Comparison of ENCODE assay signal across 8 mouse cellular contexts in the genomic region with DNA sequence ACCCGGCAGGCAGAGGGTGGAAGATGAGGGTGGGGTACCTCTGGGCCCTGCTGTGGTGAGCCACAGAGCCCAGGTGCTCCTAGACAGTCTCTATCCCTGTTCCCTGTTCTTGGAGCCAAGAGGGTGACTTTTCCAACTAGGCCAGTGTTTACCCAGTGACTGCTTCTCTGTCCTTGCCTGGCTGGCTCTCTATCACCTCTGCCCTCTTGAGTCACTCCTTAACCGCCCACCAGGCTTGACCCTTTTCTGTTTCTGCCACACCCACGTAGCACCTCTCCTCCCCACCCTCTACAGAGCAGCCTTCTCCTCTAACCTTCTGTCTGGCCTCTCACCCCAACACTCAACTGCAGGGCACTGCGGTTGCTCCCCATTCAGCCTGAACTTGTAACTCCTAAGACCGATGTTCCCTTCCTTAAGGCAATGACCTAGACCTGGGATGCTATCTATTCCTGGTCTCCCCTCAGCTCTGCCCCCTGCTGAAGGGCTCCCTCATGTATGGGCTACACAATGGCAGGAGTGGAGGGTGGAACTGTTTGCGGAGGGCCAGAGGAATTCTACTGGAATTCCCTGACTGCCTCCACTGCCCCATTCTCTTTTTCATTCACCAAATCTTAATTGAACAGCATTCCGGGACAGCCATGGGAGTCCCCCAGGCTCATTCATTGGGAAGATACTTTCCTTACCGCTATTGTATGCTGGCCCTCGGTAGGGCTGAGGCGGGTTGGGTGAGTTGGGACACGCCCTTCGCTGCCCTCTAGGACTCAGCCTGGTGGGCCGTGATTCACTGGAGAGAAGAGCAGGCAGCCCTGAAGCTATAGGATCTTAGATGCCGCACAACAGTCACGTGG. TPM values are rescaled to one million over a fixed set of nuclear protein-coding genes. Genes with fewer than 3 reads are reported as not detected.
DNase-seq lines count a peak whose midpoint lies in the region; ATAC-seq and TF ChIP-seq lines count a peak whose summit lies in the region.

No protein-coding gene starts in this region.

- peak; percentile 7; the same call in 1 of the 2 replicates for TF ChIP-seq CTCF in gastrocnemius, adult 2 months (IDR thresholded peaks at IDR 0.05)
- 0 out of 2 replicates have a peak, but pooled peaks have one; percentile 13 for TF ChIP-seq CTCF in heart, postnatal 0 days (IDR thresholded peaks at IDR 0.05; ENCODE audit: low read depth)

- H3K9me3 ChIP-seq in heart, postnatal 0 days (replicated peaks; ENCODE audit: control insufficient read depth, low read length): no peaks in the 10 kb centered on the region
- no peaks in the 10 kb centered on the region for H3K9me3 ChIP-seq in liver, embryonic 16.5 days (replicated peaks; ENCODE audit: control insufficient read depth, low read length)

- peak overlapping the region; percentile 89 for H3K9ac ChIP-seq in heart, postnatal 0 days (replicated peaks; ENCODE audit: low read depth, low read length)
- H3K9ac ChIP-seq in liver, embryonic 16.5 days (ENCODE audit: low read depth, low read length): no peak overlapping the region

- ATAC-seq in heart, postnatal 0 days (ENCODE audit: insufficient read depth, low read depth): no peak
- no peak for ATAC-seq in liver, embryonic 16.5 days (ENCODE audit: low read depth)
- ATAC-seq in activated CD4-positive, CD25-positive, alpha-beta regulatory T cell, adult 4 months: no peak

- peak overlapping the region; percentile 90 for H3K4me3 ChIP-seq in gastrocnemius, adult 2 months
- peak overlapping the region; percentile 79 for H3K4me3 ChIP-seq in heart, postnatal 0 days (ENCODE audit: low read depth, low read length)
- peak overlapping the region; percentile 62 for H3K4me3 ChIP-seq in liver, embryonic 16.5 days (ENCODE audit: low read depth, low read length)

- peak overlapping the region; percentile 96 for H3K27ac ChIP-seq in gastrocnemius, adult 2 months
- peak overlapping the region; percentile 91 for H3K27ac ChIP-seq in heart, postnatal 0 days (ENCODE audit: low read depth)
- no peak overlapping the region for H3K27ac ChIP-seq in liver, embryonic 16.5 days (ENCODE audit: low read length)

- 19% methylated on average over 15 of the region's 15 CpGs for WGBS in heart, postnatal 0 days
- 47% methylated on average over 15 of the region's 15 CpGs for WGBS in liver, embryonic 16.5 days (ENCODE audit: insufficient replicate concordance)

- no peak for DNase-seq in gastrocnemius, adult 2 months
- no peak for DNase-seq in gastrocnemius, postnatal 10 days
- DNase-seq in ES-CJ7 (ENCODE audit: low read depth, low spot score): peak; percentile 90
- DNase-seq in heart, postnatal 0 days (ENCODE audit: low spot score): no peak
- no peak for DNase-seq in thymus, postnatal 0 days (ENCODE audit: low spot score)
- DNase-seq in frontal cortex, postnatal 36 days (ENCODE audit: low spot score in 2 of 2): no peak

- H3K4me2 ChIP-seq in heart, postnatal 0 days (ENCODE audit: low read depth, low read length): peak overlapping the region; percentile 88
- peak overlapping the region; percentile 84 for H3K4me2 ChIP-seq in liver, embryonic 16.5 days (ENCODE audit: low read depth, low read length)

- peaks cover 66% of the 10 kb centered on the region for H3K4me1 ChIP-seq in heart, postnatal 0 days (ENCODE audit: control insufficient read depth, insufficient read depth)
- peaks cover 6% of the 10 kb centered on the region; the same call in 1 of the 2 replicates for H3K4me1 ChIP-seq in liver, embryonic 16.5 days (ENCODE audit: control insufficient read depth, low read depth, low read length)

- H3K36me3 ChIP-seq in heart, postnatal 0 days (replicated peaks; ENCODE audit: control insufficient read depth, insufficient read depth, low read length): no peaks in the 10 kb centered on the region
- H3K36me3 ChIP-seq in liver, embryonic 16.5 days (ENCODE audit: control insufficient read depth, insufficient read depth): no peaks in the 10 kb centered on the region

- TF ChIP-seq EP300 in heart, postnatal 0 days (IDR thresholded peaks at IDR 0.05; ENCODE audit: low read depth): no peak

- no peaks in the 10 kb centered on the region for H3K27me3 ChIP-seq in heart, postnatal 0 days (ENCODE audit: control insufficient read depth, insufficient read depth, low read length)
- no peaks in the 10 kb centered on the region for H3K27me3 ChIP-seq in liver, embryonic 16.5 days (ENCODE audit: control insufficient read depth, insufficient read depth, low read depth, low read length)

- intact Hi-C loops in gastrocnemius, adult 2 months (cut with DNase I): no loop called here

RNA-seq across cellular contexts. Expression of a gene that starts 1.5 kb away (rescaled TPM):
- total RNA-seq in gastrocnemius, adult 2 months (2021): 10 to 100 TPM; 55.2 to 77.5 TPM
- 100 to 1,000 TPM; 256 to 295 TPM for total RNA-seq in gastrocnemius, postnatal 10 days (2021)
- total RNA-seq in heart, postnatal 0 days (2014; rRNA removed; ENCODE audit: low replicate concordance): 473 and 516 TPM in 2 replicates
- polyA plus RNA-seq in heart, postnatal 0 days (2015; fragmentation: Nextera tagmentation; extraction: Ambion mirVana): 41.2 and 42.4 TPM in 2 replicates
- 4.3 and 5.2 TPM in 2 replicates for polyA plus RNA-seq in liver, embryonic 16.5 days (2015; fragmentation: Nextera tagmentation; extraction: Ambion mirVana)
- polyA plus RNA-seq in thymus, postnatal 0 days (2015; fragmentation: Nextera tagmentation; extraction: Ambion mirVana): 4.0 and 4.1 TPM in 2 replicates
- not detected for polyA plus RNA-seq in activated CD4-positive, CD25-positive, alpha-beta regulatory T cell, adult 4 months (2017; shearing (Covaris generic))

RNA-seq across cellular contexts. Expression of a gene that starts 17.0 kb away (rescaled TPM):
- not detected for total RNA-seq in gastrocnemius, adult 2 months (2021)
- total RNA-seq in gastrocnemius, postnatal 10 days (2021): not detected
- not detected in 2 replicates for total RNA-seq in heart, postnatal 0 days (2014; rRNA removed; ENCODE audit: low replicate concordance)
- not detected in 2 replicates for polyA plus RNA-seq in heart, postnatal 0 days (2015; fragmentation: Nextera tagmentation; extraction: Ambion mirVana)
- polyA plus RNA-seq in liver, embryonic 16.5 days (2015; fragmentation: Nextera tagmentation; extraction: Ambion mirVana): not detected in 2 replicates
- polyA plus RNA-seq in thymus, postnatal 0 days (2015; fragmentation: Nextera tagmentation; extraction: Ambion mirVana): not detected in 2 replicates
- not detected for polyA plus RNA-seq in activated CD4-positive, CD25-positive, alpha-beta regulatory T cell, adult 4 months (2017; shearing (Covaris generic))

RNA-seq across cellular contexts. Expression of a gene that starts 39.7 kb away (rescaled TPM):
- total RNA-seq in gastrocnemius, adult 2 months (2021): not detected
- total RNA-seq in gastrocnemius, postnatal 10 days (2021): not detected
- not detected in 2 replicates for total RNA-seq in heart, postnatal 0 days (2014; rRNA removed; ENCODE audit: low replicate concordance)
- not detected in 2 replicates for polyA plus RNA-seq in heart, postnatal 0 days (2015; fragmentation: Nextera tagmentation; extraction: Ambion mirVana)
- polyA plus RNA-seq in liver, embryonic 16.5 days (2015; fragmentation: Nextera tagmentation; extraction: Ambion mirVana): 0.46 and 6.1 TPM in 2 replicates
- 0.40 TPM in 1 of 2 replicates, not detected in the other for polyA plus RNA-seq in thymus, postnatal 0 days (2015; fragmentation: Nextera tagmentation; extraction: Ambion mirVana)
- not detected for polyA plus RNA-seq in activated CD4-positive, CD25-positive, alpha-beta regulatory T cell, adult 4 months (2017; shearing (Covaris generic))
